Mouse (Mus musculus) brain, embryonic 14.5 days (tissue): ENCODE measurements around the gene Tnfrsf1b.

Experiments
- CTCF ChIP-seq: fragments of 200-500 bp; IDR thresholded peaks from 2 replicates; pipeline ENCODE4 v1.5.1; 2012; ENCODE audit warnings: inconsistent platforms, mild to moderate bottlenecking, moderate library complexity, borderline replicate concordance; ENCODE audit not compliant: insufficient read depth, insufficient read length; ENCODE audit errors: extremely low read depth
- POLR2A ChIP-seq: fragments of 200-500 bp; IDR thresholded peaks from 2 replicates; pipeline ENCODE4 v1.6.1; 2012; ENCODE audit warnings: mild to moderate bottlenecking, inconsistent platforms, borderline replicate concordance; ENCODE audit not compliant: poor library complexity, insufficient read depth, insufficient read length, severe bottlenecking; ENCODE audit errors: extremely low read depth

GRCm38 (mm10) chr4:145187619-145188018, 59.1 kb downstream of the Tnfrsf1b start:
- no peak for TF ChIP-seq POLR2A
- no peak for TF ChIP-seq CTCF
